Mouse (Mus musculus): ENCODE measurements around the gene Raver1. TPM values are rescaled to one million over a fixed set of nuclear protein-coding genes. Genes with fewer than 3 reads are reported as not detected.

Raver1 gene
- polyA plus RNA-seq (2016; fragmentation: Nextera tagmentation; extraction: Ambion mirVana), result 60.8 and 77.0 TPM in 2 replicates

DNA sequence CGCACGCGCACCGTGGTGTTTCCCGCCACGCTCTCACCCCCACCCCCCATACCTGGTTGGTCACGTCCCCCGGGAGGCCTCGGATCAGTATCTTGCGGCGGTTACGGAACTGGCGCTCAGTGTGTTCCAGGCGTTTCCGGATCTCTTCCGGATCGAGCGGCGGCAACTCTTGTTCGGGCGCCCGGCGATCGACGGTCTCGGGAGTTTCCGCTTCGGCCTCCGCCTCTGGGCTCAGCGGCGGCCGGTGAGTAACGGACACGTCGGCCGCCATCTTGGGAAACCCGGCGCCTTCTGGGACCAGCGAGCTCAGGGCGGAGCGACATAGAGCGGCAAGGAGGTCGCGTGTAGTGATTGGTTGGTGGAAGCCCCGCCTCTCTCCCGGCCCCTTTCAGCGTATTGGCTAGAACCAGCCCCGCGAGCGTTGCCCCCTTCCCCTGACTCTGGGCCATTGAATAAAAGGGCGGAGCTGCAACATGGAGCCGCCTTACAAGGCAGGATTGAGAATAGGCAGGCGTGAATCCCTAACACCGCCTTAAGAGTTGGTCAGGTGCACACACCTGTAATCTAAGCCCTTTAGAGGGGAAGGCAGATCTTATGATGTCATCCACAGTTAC is at the start of gene Raver1, which contains the start of gene Gm38431:
Gene Raver1, minus strand, starts transcription at position 302 of the 614 bp plus-strand sequence.
Gene Gm38431, minus strand, starts transcription at position 291 of the 614 bp plus-strand sequence.
- Histone ChIP-seq H3K9me3 (no peaks in the 10 kb centered on the region), H3K4me1 (replicated peaks) (peaks cover 19% of the 10 kb centered on the region), H3K27ac (peak within 1 kb of the TSS; percentile 93), H3K36me3 (peaks cover 38% of the 10 kb centered on the region), H3K27me3 (no peaks in the 10 kb centered on the region), H3K4me2 (peak within 1 kb of the TSS; percentile 94), H3K4me3 (replicated peaks) (peak within 1 kb of the TSS; percentile 60), H3K9ac (replicated peaks) (peak within 1 kb of the TSS; percentile 83)
- peak; percentile 98 for ATAC-seq (ENCODE audit: insufficient number of reproducible peaks, insufficient read depth, low FRiP score, low TSS enrichment, low read depth)
- under 1% methylated on average over 54 of the region's 54 CpGs for WGBS

DNA sequence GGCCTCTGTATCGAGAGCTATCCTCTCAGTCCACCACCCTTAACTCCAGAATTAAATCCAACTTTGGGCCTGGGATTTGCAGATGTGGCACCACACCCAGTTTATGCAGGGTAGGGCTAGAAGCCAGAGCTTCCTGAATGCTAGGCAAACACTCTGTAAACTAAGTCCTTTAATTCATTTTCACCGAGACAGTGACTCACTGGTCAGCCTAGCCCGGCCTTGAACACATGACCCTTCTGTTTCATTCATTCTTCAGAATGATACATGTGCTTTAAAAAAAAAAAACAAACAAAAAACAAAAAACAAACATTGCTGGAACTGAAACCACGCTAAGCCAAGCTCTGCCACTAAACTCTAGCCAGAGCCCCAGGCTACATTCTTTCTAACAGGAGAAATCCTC is 46.6 kb upstream of the Raver1 start:
- H3K4me1 ChIP-seq (replicated peaks), result no peaks in the 10 kb centered on the region
- no peaks in the 10 kb centered on the region for H3K27me3 ChIP-seq
- 87% methylated on average over 4 of the region's 4 CpGs for WGBS
- no peak overlapping the region for H3K4me2 ChIP-seq
- H3K4me3 ChIP-seq (replicated peaks), result no peak overlapping the region
- ATAC-seq (ENCODE audit: insufficient number of reproducible peaks, insufficient read depth, low FRiP score, low TSS enrichment, low read depth), result no peak
- H3K36me3 ChIP-seq, result peaks cover 63% of the 10 kb centered on the region
- no peak overlapping the region for H3K9ac ChIP-seq (replicated peaks)
- no peaks in the 10 kb centered on the region for H3K9me3 ChIP-seq
- H3K27ac ChIP-seq, result no peak overlapping the region

DNA sequence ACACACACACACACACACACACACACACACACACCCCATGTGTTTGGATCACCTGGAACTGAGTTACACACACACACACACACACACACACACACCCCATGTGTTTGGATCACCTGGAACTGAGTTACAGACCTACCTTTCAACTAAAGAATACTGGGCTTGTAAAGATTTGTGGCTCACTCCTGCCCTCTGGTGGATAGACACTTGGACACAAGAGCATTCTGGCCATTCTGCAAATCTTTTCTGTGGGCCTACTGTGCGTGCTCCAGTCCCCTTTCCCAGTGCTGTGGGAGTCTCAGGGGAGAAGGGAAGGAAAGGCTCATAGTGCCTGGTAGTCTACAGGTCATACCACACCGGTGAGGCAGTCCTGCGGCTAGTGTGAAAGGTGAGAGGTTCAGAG is 45.4 kb upstream of the Raver1 start:
- Histone ChIP-seq H3K27ac (no peak overlapping the region), H3K9me3 (no peaks in the 10 kb centered on the region), H3K4me2 (no peak overlapping the region), H3K36me3 (peaks cover 52% of the 10 kb centered on the region), H3K9ac (replicated peaks) (no peak overlapping the region), H3K4me3 (replicated peaks) (no peak overlapping the region), H3K4me1 (replicated peaks) (no peaks in the 10 kb centered on the region), H3K27me3 (no peaks in the 10 kb centered on the region)
- ATAC-seq (ENCODE audit: insufficient number of reproducible peaks, insufficient read depth, low FRiP score, low TSS enrichment, low read depth), result no peak
- 50% methylated on average over 3 of the region's 3 CpGs for WGBS

DNA sequence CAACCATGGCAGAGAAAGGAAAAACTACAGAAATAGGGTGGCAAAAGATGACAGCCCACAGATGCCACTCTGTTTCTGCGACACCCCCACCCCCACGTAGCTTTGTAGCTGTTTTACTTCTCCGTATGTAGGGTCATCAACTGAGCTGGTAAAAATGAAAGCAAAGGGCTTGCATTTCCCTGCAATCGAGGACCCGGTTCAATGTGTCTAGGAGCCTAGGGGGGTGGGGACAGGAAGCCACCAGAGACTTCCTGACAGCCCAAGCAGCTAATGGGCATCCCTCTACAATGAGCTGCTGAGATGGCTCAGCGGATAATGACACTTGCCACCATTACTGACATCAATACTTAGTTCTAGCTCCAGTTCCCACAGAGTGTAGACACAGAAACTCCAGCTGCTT is 44.6 kb upstream of the Raver1 start:
- Histone ChIP-seq H3K9me3 (no peaks in the 10 kb centered on the region), H3K4me1 (replicated peaks) (no peaks in the 10 kb centered on the region), H3K4me3 (replicated peaks) (no peak overlapping the region), H3K27me3 (no peaks in the 10 kb centered on the region), H3K27ac (0 out of 2 replicates have a peak overlapping the region, but pooled peaks have one; percentile 7), H3K36me3 (peaks cover 43% of the 10 kb centered on the region), H3K4me2 (no peak overlapping the region), H3K9ac (replicated peaks) (no peak overlapping the region)
- ATAC-seq (ENCODE audit: insufficient number of reproducible peaks, insufficient read depth, low FRiP score, low TSS enrichment, low read depth), result no peak
- 88% methylated on average over 6 of the region's 6 CpGs for WGBS

DNA sequence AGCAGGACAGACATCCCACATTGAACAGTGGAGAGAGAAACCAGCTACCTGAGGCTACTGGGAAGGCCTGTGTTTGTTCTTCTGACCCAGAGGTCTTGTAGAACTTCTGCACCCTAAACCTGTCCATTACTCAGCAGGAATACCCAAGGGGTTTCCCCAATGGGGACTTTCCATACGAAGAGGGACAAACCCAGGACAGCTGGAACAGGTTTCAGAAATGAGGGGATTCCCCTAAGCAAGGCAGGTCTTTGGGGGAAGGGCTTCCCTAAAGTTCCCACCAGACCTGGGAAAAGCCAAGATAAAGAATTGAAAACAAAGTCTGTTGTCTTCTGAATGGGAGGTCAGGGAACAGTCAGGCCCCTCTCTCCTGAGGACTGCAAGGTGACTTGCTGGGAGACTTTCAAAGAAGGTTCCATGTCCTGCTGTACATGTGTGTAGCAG is 44.2 kb upstream of the Raver1 start:
- no peak overlapping the region for H3K27ac ChIP-seq
- H3K4me1 ChIP-seq (replicated peaks), result no peaks in the 10 kb centered on the region
- no peaks in the 10 kb centered on the region for H3K9me3 ChIP-seq
- H3K27me3 ChIP-seq, result no peaks in the 10 kb centered on the region
- H3K4me2 ChIP-seq, result no peak overlapping the region
- H3K4me3 ChIP-seq (replicated peaks), result no peak overlapping the region
- no peak overlapping the region for H3K9ac ChIP-seq (replicated peaks)
- ATAC-seq (ENCODE audit: insufficient number of reproducible peaks, insufficient read depth, low FRiP score, low TSS enrichment, low read depth), result no peak
- peaks cover 39% of the 10 kb centered on the region for H3K36me3 ChIP-seq
- 52% methylated on average over 1 of the region's 1 CpGs for WGBS

DNA sequence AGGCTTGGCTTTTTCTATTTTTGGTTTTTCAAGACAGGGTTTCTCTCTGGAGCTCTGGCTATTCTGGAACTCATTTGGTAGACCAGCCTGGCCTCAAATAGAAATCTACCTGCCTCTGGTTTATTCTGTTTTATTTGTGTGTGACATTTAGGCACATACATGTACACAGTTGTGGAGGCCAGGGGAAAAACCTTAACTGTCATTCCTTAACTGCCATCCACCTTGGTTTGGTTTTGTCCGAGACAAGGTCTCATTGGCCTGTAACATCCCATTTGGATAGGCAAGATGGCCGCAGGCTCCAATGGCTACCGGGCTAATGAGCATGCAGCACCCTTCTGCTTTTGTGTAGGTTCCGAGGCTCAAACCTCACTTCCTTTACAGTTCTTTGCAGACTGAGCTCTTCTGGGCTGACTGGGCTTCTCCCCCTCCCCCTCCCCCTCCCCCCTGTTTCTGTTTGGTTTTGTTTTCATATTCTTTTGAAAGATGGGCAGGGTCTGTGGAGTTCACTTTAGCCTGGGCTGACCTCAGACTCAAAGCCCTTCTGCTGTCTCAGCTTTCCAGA is 43.6 kb upstream of the Raver1 start:
- Histone ChIP-seq H3K4me3 (replicated peaks) (no peak overlapping the region), H3K4me1 (replicated peaks) (peaks cover 2% of the 10 kb centered on the region)
- WGBS, result 82% methylated on average over 4 of the region's 4 CpGs

DNA sequence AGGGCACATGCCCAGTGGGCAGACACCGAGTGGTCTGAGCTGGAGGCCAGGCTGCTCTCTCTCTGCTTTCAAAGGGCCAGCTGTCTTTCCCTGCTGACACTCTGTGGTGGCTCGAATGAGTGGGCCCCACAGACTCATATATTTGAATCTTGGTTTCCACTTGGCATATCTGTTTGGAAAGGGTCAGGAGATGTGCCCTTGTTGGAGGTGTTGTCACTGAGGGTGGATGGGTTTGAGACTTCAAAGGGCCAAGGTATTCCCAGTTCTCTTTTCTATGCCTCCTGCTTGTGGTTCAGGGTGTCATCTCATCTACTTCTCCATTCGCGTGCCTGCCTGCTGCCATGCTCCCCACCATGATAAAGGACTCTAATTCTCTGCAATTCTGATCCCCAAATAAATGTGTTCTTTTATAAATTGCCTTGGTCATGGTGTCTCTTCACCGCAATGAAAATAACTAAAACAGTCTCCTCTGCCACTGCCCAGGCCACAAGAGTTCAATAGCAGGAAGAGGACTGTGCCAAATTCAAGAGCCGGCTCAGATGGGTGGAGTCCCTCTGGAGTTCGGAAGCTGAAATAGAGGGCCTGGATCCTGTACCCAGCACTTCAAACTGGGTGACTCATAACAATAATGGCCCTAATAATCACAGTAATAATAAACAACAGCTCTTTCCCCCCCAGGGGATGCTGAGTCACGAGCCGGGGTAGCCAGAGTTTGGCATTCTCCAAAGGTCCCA is 43.0 kb upstream of the Raver1 start:
- Histone ChIP-seq H3K27me3 (no peaks in the 10 kb centered on the region), H3K4me3 (replicated peaks) (no peak overlapping the region), H3K27ac (no peak overlapping the region), H3K4me1 (replicated peaks) (peaks cover 7% of the 10 kb centered on the region), H3K36me3 (peaks cover 27% of the 10 kb centered on the region), H3K9me3 (no peaks in the 10 kb centered on the region), H3K4me2 (no peak overlapping the region), H3K9ac (replicated peaks) (no peak overlapping the region)
- ATAC-seq (ENCODE audit: insufficient number of reproducible peaks, insufficient read depth, low FRiP score, low TSS enrichment, low read depth), result no peak
- 77% methylated on average over 9 of the region's 9 CpGs for WGBS

More for the DNA sequence above, 43.6 kb upstream of the Raver1 start:
- Histone ChIP-seq H3K9me3 (no peaks in the 10 kb centered on the region), H3K27me3 (no peaks in the 10 kb centered on the region), H3K36me3 (peaks cover 34% of the 10 kb centered on the region), H3K9ac (replicated peaks) (no peak overlapping the region), H3K27ac (no peak overlapping the region), H3K4me2 (no peak overlapping the region)
- no peak for ATAC-seq (ENCODE audit: insufficient number of reproducible peaks, insufficient read depth, low FRiP score, low TSS enrichment, low read depth)

DNA sequence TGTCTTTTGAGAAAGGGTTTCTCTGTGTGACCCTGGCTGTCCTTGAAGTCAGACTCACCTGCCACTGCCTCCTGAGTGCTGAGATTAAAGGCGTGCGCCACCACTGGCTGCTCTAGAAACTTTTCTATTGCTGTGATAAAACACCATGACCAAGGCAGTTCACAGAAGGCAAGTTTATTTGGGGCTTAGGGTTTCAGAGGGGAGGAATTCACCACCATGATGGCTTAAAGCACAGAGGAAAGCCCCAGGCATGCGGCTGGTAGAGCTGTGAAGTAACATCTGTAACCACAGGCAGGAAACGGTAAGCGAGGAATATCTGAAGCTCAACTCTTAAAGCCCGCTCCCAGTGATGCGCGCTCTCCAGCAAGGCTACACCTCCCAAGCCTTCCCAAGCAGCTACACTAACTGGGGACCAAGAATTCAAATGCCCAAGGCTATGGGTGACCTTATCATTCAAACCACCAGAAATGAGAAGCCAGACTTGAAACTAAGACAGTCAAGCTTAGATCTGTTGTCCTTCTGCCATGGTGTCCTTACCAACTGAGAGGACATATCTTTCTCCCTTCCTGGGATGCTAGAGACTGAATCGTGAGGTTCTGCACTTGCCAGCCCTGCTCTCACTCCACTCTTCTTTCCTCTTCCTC is 41.4 kb upstream of the Raver1 start:
- WGBS, result 74% methylated on average over 9 of the region's 9 CpGs
- Histone ChIP-seq H3K4me3 (replicated peaks) (no peak overlapping the region), H3K27me3 (no peaks in the 10 kb centered on the region), H3K4me1 (replicated peaks) (peaks cover 7% of the 10 kb centered on the region), H3K9me3 (no peaks in the 10 kb centered on the region), H3K27ac (no peak overlapping the region), H3K4me2 (no peak overlapping the region), H3K9ac (replicated peaks) (no peak overlapping the region), H3K36me3 (peaks cover 11% of the 10 kb centered on the region; the same call in 1 of the 2 replicates)
- no peak for ATAC-seq (ENCODE audit: insufficient number of reproducible peaks, insufficient read depth, low FRiP score, low TSS enrichment, low read depth)

DNA sequence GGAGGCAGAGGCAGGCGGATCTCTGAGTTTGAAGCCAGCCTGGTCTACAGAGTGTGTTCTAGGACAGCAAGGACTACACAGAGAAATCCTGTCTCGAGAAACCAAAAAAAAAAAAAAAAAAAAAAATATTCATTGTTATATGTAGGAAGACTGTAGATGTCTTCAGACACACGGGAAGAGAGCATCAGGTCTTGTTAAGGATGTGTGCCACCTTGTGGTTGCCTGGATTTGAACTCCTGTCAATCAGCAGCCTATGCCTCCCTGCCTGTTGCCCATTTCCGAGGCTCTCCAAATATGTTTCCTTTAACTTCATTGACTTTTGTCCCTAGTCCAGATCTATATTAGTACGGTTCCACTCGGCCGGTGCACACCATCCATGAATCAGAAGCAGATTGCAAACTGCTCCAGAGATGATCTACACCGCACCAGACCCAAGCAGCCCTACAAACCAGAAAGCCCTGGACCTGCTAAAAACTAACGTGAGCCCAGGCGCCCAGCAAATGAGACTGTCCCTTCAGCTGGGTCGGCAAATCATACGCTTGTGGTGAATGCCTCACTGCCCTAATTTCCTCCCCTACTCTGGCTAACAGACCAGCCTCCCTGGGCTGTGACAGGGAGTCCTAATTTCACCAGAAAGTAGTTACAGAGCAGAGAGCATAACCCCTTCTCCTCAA is 40.4 kb upstream of the Raver1 start:
- no peak overlapping the region for H3K9ac ChIP-seq (replicated peaks)
- 83% methylated on average over 12 of the region's 12 CpGs for WGBS
- H3K4me2 ChIP-seq, result no peak overlapping the region
- H3K27me3 ChIP-seq, result no peaks in the 10 kb centered on the region
- no peaks in the 10 kb centered on the region for H3K9me3 ChIP-seq
- ATAC-seq (ENCODE audit: insufficient number of reproducible peaks, insufficient read depth, low FRiP score, low TSS enrichment, low read depth), result no peak
- no peak overlapping the region for H3K4me3 ChIP-seq (replicated peaks)
- H3K36me3 ChIP-seq, result peaks cover 2% of the 10 kb centered on the region; the same call in 1 of the 2 replicates
- no peak overlapping the region for H3K27ac ChIP-seq
- peaks cover 7% of the 10 kb centered on the region for H3K4me1 ChIP-seq (replicated peaks)

DNA sequence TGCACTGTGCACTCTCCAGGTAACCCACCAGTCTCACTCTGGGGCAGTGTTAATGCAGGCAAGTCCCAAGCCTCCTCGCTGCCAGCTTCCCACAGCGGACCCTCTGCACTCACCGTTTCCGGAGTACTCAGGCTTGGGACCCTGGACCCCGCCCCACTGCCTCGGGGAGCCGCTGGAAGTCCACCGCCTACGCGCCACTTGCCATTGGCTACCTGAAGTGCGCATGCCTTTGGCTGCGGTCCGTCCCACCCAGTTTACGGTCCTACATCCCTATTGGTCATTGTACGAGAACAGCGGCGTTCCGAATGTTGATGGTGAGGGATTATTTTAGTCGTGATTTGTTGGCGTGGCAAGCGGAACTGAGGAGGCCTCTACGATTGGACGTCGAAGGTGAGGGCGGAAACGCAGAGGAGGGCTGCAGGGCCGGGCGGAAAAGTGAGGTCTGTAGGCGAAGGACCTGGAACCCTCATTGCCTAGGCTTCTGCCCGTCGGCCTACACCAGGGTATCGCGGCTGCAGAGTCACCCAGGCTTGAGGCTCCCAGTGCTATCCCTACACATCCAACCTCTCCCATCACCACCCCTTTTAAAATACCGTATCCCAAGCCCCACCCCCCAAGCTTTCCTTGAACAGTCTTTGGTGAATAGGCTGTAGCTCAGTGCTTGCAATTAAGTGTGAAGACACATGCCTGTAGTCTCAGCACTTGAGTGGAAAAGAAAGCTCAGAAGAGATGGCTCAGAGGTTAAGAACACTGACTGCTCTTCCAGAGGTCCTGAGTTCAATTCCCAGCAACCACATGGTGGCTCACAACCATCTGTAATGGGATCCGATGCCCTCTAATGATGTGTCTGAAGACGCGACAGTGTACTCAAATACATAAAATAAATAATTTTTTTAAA is 39.5 kb upstream of the Raver1 start, which contains the start of gene Tyk2:
Gene Tyk2, minus strand, starts transcription at position 185 of the 898 bp plus-strand sequence.
- Histone ChIP-seq H3K9me3 (no peaks in the 10 kb centered on the region), H3K27ac (peak within 1 kb of the TSS; percentile 31), H3K4me1 (replicated peaks) (peaks cover 7% of the 10 kb centered on the region), H3K9ac (replicated peaks) (peak within 1 kb of the TSS; percentile 69), H3K27me3 (no peaks in the 10 kb centered on the region), H3K4me2 (peak within 1 kb of the TSS; percentile 64), H3K36me3 (peaks cover 9% of the 10 kb centered on the region; the same call in 1 of the 2 replicates), H3K4me3 (replicated peaks) (peak within 1 kb of the TSS; percentile 62)
- WGBS, result 6% methylated on average over 37 of the region's 37 CpGs
- ATAC-seq (ENCODE audit: insufficient number of reproducible peaks, insufficient read depth, low FRiP score, low TSS enrichment, low read depth), result peak; percentile 97

All from limb, embryonic 12.5 days (tissue).